Mouse (Mus musculus) kidney, postnatal 10 days (tissue): Measurements from ENCODE around the gene Leap2.

Source experiments
- DNase-seq: peaks from one replicate; pipeline ENCODE4 v3.0.0; 2021; ENCODE audit warnings: mixed read lengths

Gene Leap2

DNA sequence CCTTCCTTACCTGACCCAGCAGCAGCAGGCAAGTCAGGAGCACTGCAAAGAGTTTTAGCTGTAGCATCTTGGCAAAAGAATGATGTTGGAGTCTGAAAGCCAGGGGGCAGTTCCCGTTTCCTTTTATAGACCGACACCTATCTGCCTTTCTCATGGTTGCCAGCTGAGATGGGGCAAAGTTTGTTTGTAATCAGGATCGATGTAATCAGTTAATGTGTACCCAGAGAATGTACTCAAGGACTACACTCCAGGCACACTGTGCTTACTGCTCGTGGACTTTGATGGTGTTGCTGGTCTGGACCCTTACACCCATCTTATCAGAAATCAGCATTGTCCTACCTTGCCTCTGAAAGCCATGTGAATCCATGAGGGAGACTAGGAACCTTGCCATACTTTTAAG is at the start of gene Leap2:
Gene Leap2, minus strand, starts transcription at position 135 of the 400 bp plus-strand sequence.
- DNase-seq, result no peak

DNA sequence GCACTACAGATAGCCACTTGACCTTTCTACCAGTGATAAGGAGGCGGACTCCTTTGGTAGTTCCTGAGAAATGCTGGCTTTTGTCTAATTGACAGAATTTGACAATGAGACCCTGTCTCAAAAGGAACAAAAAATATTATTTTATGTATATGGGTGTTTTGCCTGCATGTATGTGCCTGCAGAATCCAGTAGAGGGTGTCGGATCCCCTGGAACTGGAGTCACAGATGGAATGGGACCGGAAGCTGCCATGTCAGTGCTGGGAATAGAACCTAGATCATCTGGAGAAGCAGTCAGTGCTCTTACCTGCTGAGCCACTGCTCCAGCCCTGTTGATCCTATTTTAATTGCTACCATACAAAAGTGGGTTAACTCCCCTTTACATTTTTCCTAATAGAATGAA is 49.7 kb upstream of the Leap2 start:
- no peak for DNase-seq

DNA sequence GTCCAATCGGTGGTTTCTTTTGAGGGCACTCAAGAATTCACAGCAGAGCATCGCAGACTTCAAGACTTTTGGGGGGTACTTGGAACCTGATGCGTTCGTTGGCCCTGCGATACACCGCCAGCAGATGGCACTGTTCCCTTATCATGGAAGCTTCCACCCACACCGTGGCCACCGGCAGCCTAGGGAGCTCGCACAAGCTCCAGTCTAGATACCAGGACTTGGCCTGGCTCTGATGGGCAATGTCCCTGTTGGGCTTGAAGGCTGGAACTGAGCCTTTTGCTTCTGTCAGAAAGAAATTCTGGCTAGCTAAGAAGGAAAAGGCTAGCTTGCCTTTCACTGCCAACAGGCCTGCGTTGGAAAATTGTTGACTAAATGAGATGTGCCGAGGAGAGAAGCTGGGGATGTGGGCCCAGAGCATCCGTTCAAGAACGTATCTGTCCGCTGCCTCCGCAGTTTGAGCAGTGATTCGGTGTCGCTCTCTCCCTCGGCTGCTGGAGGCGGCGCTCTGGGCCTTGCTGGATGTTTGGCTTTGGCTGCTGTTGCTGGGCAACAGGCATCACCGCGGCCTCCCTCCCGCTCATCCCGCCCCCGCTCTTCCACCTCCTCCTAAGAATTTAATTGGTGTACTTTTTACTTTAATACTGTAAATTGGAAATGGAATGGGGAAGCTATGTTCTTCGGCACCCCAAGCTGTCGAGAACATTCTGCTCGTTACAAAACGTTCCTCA is 47.2 kb upstream of the Leap2 start, which contains the start of gene Gm9837:
Gene Gm9837, minus strand, starts transcription at position 512 of the 728 bp plus-strand sequence.
- peak; percentile 95 for DNase-seq

DNA sequence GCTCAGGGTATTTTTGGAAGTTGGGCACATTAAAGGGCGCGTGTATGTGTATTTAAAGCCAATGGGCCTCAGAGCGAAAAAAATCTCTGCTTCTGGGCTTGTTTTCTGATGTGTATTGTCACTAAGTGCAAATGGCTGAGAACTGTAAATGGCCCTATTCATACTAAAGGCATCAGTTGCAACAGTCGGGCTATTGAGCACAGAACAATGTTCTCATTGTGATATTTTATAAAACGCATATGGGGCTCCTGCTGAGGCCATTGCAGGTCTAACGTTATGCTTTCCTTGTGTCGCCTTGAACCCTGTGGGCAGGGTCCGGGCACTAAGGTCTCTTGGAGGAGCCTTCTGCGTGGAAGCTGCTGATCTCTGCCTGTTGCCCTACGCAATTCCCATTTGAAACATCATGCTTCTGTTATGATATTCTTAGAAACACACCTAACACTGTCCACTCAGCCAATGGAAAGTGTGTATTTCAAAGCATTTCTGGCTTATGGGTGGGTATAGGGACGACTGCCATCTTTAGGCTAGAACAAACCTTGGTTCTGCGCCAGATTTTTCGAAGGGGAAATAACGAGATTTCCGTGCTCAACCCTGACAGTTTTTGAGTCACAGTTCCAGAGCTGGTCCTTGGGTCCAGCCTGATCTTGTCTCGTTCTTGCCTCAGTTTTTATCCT is 46.5 kb upstream of the Leap2 start:
- no peak for DNase-seq

DNA sequence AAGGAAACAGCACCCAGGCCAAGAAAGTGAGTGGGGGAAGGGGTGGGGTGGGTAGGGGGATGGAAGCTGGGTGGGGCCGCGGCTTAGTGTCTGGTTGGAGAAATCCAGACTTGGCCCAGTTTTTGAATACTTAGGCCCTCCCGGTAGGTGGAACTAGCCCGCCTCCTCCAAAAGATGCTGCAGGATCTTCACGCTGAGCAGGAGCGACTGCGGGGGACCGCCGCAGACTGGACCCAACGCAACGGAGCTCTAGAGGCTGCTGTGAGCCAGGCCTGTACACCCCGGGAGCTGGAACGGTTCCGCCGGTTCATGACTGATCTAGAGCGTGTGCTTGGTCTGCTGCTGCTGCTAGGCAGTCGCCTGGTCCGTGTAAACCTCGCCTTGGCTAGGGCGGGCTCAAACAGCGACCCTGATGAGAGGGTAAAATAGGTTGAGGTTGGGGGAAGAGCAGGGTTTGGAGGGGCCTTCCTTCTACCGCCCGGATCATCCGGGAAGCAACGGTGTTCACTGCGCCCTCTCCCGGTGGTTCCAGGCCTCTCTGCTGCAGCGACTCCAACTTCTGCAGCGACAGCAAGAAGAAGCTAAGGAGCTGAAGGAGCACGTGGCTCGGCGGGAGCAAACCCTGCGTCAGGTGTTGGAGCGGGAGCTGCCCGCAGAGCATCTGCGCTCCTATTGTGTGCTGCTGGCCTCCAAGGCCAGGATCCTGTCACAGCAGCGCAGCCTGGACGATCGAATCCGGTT is 43.4 kb upstream of the Leap2 start:
- DNase-seq, result peak; percentile 89

DNA sequence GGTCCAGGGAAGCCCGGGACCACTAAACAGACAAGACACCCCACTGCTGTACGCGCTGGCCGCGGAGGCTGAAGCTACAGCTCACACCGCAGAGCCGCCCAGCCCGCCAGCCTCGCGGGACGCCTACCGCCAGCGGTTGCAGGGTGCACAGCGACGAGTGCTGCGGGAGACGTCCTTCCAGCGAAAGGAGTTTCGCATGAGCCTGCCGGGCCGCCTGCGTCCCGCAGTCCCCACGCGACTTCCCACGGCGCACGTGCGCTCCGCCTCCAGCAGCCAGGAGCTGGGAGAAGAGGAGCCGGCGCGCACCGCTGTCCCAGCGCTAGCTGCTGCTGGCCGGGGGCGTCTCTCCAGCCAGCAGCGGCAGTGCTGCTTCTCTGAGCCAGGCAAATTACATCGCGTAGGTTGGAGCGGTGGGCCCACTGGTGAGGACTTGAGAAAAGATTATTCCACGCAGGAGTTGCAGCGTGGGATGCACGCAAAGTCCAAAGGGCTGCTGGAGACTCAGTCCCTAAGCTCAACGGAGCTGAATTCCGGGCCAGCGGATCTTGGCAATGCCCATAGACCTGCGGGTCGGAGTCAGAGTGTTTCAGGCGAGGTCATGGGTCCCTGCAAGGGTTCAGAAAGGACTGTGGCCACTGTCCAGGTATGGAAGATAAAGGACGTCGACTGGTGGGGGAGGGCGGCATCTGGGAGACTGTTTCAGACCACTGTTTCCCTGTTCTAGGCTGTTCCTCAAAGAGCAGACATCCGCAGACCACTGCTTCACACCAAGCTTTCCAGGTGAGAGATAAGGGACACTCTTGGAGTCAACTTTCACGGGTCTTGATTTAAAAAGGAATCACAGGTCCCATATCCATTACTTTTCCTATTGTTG is 40.8 kb upstream of the Leap2 start:
- DNase-seq, result peak; percentile 33

DNA sequence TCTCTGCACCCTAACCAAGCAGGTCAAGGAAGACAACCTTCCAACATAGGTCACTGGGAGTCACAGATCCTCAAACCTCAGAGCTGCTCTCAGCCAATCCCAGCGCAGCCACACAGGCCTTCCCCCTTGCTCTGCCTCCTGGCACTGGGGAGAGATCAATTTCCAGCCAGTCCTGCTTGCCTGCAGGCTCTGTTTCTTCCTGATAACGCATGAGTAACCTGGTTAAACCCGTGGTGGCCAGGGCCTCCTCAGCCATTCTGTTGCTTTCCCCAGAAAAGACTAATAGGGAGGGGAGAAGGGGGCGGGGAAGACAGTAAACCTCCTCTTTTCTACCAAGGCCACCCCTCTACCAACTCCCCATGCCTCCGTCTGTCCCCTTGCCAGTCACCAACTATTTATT is 38.8 kb upstream of the Leap2 start:
- DNase-seq, result no peak

DNA sequence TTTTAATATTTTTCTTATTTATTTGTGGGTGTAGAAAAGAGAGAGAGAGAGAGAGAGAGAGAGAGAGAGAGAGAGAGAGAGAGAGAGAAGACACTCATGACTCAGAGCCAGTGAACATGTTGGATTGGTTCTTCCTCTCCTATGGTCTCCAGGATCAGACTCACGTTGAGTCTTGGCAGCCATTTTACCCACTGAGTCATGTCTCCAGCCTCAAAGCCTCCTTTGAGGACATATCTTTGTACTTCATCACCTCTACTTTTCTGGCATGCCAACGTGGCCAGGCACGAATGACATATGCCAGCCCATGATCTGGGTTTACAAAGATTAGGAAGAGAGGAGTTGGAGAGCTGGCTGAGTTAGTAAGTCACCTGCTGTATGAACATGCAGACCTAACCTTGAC is 37.2 kb upstream of the Leap2 start:
- DNase-seq, result no peak

DNA sequence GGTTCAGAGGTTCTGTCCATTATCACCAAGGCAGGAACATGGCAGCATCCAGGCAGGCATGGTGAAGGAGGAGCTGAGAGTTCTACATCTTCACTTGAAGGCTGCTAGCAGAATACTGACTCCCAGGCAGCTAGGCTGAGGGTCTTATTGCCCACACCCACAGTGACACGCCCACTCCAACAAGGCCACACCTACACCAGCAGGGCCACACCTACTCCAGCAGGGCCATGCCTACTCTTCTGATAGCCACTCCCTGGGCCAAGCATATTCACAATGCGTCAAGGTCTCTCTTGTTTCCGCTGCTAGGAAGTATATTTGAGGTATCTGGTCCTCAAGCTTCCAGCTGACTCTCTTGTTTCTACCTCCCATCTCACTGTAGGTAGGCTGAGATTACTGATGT is 36.0 kb upstream of the Leap2 start:
- no peak for DNase-seq

DNA sequence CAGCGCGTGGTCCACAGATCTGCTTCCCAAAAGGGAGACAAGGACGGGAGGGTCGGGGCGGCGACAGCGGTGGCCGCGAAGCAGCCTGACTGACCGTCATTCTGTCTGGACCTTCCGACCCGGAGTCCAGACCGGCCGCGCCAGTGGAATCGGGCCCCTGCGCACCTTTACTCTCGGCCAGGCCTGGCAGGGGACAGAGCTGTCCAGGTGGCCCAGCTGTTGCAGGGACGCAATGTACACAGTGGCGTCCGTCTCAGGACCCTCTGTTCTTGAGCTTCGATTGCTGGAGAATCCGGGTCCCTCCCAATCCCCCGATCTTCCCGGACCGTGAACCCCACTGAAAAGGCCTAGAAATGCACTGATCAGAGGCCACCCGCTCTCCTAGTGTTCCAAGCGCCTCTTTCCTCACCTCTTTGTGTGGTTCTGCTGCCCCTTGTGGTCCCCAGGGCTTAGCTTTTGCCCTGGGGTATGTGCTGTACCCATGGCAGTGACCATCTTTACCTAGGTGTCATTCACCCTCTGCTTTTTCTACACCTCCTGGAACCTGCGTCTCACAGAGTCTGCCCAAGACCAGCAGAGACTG is 34.5 kb upstream of the Leap2 start:
- no peak for DNase-seq

DNA sequence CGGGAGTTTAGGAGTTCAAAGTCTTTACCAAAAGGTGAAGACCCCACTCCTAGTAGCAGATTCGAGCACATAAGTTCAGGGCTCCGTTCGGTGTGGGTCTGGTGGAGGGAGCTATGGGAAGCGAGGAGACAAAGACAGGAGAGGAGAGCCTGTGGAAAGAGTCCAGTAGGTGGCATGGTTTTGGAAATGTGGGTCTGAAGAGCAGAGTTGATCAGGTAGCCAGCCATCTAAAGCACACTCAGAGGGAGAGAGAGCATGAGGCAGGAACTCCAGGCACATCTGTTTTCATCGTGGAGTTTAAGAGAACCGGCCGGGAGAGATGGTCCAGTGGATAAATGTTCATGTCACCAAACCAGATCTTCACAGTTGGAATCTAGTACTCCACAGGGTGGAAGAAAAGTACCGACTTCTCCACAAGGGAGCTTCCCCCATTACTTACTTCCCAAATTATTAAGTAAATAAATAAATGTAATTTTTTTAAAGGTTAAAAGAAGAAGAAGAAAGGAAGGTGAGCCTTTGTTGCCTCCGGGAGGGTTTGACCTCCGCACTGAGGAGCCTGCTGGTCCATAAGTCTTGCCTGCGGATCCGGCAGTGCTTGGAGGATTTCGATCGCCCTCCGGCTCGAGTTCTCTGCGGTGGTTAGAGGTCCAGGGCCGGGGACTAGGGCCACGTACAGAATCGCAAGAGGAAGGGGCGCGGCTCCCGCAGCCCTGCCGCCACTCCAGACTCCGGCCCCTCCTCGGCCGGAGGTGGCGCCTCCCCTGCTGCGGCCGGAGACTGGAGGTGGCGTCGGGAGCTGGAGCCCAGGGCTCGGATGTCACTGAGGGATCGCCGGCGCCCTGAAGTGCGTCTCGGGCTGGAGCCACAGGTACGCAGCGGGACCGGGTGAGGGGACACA is 33.8 kb upstream of the Leap2 start, which contains the start of the genes Gm10447 and Shroom1:
Gene Gm10447, minus strand, starts transcription at position 637 of the 898 bp plus-strand sequence.
Gene Shroom1, plus strand, starts transcription at position 732 of the 898 bp plus-strand sequence.
- DNase-seq, result peak; percentile 77

DNA sequence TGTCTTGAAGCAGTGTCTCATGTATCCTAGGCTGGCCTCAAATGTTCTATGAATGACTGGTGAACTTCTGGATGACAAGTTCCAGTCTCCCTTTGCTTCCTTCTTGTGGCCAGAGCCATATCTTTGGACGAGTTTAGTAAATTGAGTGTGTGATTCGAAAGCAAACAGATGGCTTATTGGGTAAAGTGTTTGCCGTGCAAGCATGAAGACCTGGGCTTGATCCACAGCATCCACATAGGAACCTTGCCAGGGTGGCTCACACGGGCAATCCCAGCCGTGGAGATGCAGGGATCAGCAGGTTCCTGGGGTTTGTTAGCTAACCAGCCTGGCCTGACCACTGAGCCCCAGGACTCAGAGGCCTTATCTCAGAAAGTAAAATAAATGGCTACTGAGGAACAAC is 30.1 kb upstream of the Leap2 start:
- no peak for DNase-seq

DNA sequence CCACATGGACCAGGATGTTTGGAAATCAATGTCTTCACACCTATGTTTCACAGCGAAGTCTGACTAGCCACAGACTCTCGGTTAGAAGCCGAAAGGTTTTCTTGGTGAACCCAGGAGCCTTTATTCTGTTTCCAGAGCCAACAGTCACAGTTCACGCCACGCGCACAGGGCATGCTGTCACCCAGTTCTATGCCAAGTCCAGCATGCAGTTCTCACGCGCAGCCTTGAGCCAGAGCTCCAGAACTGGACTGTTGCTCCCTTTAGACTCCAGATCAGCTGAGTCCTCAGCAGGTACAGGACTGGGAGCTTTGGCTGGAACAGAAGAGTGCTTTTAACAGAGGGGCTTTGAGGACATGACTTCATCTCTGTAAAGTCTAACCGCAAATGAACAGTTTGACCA is 29.4 kb upstream of the Leap2 start:
- no peak for DNase-seq

DNA sequence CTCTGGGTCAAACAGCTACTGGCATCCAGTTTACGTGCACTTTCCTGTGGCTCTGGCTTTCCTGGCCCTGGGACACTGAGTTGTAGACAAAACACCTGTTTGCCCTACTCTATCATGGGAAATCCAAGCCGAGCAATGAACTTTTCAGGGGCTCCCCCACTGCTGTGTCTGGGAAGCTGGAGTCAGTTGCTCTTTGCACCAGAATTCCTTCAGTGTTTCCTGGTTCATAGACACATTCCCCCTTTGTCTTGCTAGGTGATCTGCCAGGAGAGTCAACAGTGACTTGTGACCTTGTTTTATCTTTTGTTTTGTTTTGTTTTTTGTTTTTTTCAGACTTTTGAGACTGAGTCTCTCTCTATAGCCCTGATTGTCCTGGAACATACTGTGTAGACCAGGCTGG is 28.4 kb upstream of the Leap2 start:
- no peak for DNase-seq

DNA sequence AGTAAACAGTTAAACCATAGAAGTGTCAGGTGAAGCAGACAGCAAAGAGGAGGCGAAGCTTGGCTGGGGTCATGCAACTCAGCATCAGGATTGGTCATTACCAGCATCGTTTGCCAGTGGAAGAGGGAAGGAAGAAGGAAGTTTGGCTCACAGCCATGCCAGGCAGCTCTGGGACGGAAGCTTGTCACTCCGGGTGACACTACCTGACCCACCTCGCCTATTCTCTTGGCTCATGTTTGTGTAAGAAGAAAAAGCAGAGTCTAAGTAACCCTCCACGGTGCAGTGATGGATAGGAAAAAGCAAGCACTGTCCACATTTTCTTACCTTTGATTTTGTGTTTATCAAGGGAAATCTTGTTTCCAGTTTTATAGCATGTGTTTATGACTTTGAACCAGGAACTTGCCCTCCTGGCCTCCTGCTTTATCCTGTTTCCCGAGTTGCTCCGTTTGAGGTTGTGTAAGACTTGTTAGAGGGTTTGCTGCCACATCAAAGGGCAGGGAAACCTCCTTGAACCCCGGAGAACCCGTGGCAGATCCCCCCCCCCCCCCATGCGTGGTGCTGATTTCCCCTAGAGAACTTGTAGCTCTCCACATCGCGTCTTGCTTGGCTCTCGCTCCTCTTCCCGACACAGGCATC is 27.2 kb upstream of the Leap2 start:
- DNase-seq, result no peak

DNA sequence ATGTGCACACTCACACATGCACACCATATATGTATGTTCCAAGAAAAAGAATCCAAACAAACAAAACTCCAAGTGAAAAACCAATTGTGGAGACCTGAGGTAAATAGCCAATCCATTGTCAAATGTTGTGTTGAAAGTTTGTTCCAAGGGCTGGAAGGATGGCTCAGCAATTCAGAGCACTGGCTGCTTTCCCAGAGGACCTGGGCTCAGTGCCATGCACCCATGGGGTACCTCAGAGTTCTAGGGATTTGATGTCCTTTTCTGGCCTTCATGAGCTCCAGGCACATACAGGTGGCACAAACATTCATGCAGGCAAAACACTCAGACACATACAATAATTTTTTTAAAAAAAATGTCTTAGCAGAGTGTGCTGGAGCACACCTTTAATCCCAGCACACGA is 25.6 kb upstream of the Leap2 start:
- peak; percentile 63 for DNase-seq

DNA sequence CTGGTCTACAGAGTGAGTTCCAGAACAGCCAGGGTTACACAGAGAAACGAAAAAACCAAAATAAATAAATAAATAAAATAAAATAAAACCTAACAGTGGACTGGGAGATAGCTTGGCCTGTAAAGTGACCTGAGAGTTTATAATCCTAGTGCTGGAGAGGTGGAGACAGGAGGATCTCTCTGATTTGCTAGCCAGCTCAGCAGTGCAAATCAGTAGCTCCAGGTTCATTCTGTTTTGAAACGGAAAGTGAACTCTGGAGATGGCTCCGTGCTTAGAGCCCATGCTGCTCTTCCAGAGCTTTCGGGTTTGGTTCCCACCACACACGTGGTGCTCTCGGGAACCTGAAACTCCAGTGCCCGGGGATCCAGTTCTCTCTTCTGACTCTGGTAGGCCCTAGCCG is 25.0 kb upstream of the Leap2 start:
- no peak for DNase-seq

DNA sequence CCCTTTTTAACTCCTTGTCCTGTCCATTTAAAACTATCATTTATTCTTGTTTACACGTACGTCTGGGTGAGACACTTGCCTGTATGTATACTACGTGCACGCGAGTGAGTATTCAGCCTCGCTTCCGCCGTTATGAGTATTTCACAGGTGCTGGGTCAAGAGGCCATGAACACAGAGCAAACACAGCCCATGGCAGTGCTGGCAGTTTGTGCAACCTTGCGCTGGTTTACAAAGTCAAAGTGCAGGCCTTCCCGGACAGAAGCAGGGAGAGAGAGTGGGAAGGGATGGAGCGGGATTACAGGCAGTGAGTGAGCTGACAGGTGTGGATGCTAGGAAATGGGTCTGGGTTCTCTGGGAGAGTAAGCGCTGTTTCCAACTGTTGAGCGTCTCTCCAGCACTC is 23.2 kb upstream of the Leap2 start:
- DNase-seq, result no peak

DNA sequence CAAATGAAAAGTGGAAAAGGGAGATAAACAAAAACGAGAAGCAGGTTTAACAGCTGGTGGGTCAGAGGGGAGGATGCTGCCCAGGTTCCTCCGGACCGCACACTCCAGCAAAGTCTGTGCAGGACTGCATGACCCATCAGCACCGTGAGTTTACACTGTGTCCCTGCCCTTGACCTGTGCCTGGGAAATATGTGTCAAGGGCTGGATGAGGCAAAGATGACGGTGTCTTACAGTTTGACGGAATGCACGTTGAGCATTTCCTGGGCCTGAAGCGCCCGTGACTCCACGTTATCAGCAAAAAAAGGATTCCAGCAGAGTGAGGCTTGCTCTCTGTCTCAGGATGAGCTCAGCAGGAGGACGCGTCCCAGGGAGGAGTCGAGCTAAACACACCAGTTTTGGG is 22.6 kb upstream of the Leap2 start:
- DNase-seq, result no peak

DNA sequence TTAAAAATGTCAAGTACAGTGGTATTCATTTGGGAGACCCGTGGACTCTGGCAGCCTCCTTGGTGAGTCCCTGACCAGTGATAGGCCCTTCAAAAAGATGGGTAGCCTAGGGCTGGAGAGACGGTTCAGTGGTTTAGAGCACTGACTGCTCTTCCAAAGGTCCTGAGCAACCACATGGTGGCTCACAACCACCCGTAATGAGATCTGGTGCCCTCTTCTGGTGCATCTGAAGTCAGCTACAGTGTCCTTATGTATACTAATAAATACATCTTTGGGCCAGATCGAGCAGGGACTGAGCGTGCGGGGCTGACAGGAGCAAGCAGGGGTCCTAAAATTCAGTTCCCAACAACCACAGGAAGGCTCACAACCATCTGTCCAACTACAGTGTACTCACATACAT is 20.9 kb upstream of the Leap2 start:
- peak; percentile 59 for DNase-seq

DNA sequence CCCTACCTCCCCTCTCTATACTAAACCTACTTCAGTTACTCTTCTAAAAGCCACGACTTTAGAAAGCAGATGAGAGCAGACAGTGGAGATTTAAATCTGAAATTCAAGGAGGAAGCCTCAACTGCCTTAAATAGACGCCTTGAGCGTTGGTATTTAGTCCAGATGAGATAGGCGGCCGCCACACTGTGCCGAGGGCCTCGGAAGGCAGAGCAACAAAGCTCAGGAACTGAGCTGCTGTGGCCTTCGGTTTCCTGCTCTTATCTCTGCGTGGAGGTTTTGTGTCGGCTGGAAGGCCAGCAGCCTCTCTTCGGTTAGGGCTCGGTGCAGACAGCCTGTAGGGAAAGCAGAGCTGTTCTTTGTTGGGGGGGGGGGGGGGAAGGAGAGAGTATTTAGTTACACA is 19.0 kb upstream of the Leap2 start:
- DNase-seq, result no peak
